Mouse (Mus musculus) cerebellum, postnatal 10 days (tissue): ENCODE results near the gene Strbp.

Experiments used
- DNase-seq, 2 experiments: peaks; one replicate each; pipeline ENCODE4 v3.0.0; 2021; ENCODE audit warnings: mixed read lengths in 2 of 2

Gene Strbp

DNA sequence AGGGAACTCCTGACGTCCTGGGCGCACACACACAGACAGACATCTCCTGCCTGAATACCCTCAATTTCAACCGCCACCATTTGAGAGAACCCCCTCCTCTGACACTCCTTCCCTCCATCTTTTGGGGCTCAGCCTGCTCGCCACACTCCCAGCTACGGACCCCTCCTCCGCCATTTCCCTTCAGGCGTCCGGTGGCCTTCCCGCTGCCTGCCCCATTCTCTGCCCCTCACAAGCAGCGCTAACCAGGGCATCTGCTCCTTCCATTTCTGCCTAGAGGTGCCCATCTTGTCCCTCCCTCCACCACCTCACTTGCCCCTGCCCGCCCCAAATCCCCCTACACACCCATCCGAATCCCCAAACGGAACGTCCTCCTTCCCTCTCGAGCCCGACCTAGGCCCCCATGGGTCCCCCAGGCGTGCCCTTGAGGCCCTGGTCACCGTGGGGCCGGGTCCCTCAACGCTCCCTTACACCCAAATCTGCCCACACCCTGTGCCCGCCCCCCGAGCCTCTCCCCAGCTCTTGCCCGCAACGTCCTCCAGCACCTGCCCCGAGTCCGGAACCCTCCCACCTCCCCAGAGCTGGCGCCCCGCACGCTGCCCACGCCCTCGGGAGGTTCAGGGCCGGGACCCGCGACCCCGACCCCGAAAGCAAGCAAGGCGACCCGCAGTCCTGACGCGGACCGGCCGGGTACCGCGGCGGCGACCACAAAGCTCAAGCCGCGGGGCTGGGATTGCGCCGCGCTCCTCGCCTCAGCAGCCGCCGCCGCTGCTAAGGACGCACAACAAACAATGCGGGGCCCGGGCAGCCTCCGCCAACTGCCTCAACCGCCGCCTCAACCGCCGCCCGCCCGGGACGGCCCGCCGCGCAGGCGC, 1.1 kb downstream of the Strbp start:
- DNase-seq, result peak; percentile 55 to 75

GRCm38 (mm10) chr2:37689064-37689615, 14.5 kb downstream of the Strbp start:
- DNase-seq, result no peak

DNA sequence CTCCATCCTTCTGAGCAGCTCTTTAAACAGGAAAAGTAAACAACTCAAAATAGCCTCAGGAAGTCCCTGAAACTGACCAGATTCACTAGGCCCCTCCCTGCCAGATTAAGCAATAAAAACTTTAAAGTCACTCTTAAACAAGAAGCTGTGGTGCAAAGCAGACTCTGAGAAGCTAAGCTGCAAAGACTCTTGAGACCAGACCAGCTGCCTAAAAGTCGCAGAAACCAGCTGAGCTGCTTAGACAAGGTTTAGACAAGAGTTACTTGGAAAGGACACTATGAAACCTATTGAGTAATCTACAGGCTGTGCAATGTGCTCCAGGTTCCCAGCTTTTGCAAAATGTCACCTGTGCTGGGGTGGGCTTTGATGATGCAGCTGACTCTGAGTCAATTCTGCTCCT, 16.6 kb downstream of the Strbp start:
- no peak for DNase-seq

- DNase-seq, result no peak
Observed at GRCm38 (mm10) chr2:37684864-37685263, 18.8 kb downstream of the Strbp start.

DNA sequence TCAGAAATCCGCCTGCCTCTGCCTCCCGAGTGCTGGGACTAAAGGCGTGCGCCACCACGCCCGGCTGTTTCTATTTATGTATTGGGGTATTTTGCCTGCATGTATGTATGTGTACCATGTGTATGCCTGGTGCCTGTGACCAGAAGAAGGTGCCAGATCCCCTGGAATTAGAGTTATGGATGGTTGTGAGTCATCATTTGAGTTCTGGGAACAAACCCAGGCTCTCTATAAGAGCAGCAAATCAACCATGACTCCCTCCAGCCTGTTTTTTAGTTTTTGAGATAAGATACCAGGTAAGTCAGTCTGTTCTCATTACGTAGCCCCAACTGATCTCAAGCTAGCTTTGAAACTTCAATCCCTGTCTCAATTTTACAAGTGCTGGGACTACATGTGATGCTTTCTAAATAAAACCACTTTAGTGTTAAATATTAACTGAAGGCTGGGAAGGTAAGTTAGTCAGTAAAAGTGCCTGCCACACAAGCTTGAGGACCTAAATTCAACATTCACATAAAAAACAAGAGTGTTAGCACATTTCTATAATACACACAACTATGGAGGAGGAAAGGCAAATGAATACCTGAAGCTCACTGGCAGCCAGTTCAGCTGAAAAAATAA, 21.4 kb downstream of the Strbp start:
- DNase-seq, result peak in 1 of 2 experiments; percentile 17

DNA sequence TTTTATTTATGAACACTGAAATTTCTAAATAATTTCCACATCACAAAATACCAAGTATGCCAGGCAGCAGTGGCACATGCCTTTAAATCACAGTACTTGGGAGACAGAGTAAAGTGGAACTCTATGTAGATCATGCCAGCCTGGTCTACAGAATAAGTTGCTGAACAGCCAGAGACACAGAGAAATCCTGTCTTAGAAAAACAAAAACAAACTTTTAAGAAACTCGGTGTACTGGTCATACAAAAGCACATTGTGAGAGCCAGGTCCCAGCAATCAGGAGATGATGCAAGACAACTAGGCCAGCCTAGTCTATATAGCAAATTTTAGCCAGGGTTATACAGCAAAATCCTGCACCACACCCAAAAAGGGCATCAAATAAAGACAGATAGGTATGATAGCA, 52.6 kb downstream of the Strbp start:
- DNase-seq, result no peak

DNA sequence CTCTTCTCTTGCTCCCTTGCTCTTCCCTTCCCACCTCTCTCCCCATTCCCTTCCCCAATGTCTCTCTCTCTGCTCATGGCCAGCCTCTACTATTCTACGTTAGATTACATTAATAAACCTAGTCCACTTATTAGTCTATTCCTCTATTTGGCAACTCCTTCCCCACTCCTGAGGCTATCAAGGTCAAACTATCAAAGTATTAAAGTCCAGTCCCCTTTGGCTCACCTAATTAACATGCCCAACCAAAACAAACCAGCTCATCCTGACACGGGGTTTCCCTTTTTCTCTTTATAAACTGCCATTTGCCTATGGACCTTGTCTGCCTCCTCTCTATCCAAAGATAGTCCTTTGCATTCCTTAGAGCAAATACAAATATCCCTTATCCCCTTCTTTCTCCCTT, 54.1 kb downstream of the Strbp start:
- no peak for DNase-seq

GRCm38 (mm10) chr2:37648966-37649365, 54.7 kb downstream of the Strbp start:
- DNase-seq, result no peak

- no peak for DNase-seq
Observed at GRCm38 (mm10) chr2:37623343-37623742, 80.3 kb downstream of the Strbp start.

DNA sequence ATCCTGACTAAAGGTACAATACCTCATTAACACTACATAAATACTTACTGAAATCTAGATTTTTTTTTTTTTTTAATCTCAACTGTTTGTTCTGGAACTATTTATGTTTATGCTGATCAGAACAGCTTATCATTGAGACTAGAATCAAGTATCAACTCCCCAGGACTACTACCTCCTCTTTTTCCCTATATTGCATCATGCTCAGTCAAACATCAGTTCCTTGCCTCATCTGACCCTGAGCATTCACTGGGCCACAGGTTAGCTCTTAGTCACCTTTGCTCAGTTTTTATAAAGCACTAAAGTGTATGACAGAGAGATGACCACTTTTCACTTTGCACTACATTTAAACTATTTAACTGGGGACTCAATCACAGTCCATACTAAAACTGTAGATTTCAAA, 115.7 kb downstream of the Strbp start:
- DNase-seq, result no peak

GRCm38 (mm10) chr2:37578185-37578584, 125.5 kb downstream of the Strbp start:
- DNase-seq, result no peak

- DNase-seq, result peak; percentile 51 to 53
Observed at GRCm38 (mm10) chr2:37576661-37577060, 127.0 kb downstream of the Strbp start.

DNA sequence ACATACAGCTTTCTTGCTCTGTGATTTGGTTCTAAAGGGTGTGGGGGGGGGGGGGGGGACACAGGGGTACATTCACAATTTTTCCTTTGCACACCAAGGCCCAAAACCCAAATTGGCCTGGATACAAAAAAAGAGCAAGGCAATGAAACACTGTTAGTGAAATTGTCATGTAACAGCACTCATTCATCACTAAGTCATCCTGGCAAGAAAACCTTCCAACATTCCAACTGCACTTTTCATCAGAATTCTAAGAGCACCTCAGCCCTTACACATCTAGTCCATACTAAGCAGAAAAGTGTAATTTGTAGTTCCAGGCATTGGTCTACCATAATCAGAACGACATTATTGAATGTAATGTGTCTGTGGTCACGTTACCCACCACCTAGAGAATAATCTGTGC, 131.5 kb downstream of the Strbp start:
- DNase-seq, result no peak

DNA sequence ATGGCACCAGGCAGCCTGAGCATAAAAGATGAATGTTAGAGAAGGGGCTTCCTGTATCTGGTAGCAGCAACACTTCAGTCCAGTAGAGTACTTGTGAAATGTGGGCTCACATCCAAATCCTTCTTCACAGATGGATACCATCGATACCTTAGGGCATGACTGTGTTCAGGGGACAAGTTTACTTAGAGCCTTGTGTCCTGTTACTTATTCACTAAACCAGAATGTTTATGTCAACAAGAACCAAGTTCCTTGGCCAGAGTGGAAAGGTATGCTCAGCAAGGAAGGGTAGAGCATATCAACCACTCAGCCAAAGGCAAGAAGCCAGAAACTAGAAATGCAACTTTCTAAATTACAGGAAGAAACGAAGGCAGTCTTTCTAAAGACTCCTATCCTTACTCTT, 133.0 kb downstream of the Strbp start:
- DNase-seq, result no peak

DNA sequence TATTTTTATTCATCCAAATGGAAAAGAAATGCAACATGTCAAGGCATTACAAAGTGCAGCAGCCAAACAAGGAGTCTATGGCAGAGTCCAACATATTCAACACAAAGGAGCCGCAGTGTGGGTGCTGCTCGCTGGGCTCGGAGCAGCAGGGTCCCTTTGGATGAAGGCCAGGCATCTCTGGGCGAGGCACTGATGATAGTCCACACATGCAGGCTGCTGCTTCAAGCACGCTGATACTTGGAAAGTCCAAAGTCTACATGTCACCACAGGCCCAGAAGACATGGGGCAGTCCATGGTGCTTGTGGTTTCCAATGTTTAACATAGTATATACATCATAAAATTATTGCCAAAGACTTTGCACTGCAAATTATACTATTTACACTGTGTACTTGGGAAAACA, 133.8 kb downstream of the Strbp start:
- peak; percentile 45 to 62 for DNase-seq

- no peak for DNase-seq
Observed at GRCm38 (mm10) chr2:37566035-37566434, 137.6 kb downstream of the Strbp start.

DNA sequence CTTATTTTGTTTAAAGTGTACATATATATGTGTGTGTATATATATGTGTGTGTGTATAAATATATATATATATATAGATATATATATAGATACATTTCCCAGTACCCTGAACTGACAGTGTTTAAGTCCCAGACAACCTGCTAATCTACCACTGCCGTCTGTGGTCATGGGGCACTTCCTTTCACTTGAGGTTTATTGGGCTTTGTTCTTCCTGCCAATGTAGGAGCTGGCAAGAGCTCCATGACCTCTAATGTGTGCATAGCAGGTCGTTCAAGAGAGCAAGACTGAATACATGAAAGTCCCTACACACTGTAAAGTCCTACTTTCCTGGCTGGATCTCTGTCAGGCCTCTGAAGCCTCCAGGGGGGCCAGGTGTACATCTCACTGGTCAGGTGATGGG, 138.1 kb downstream of the Strbp start:
- no peak for DNase-seq

- no peak for DNase-seq
Observed at GRCm38 (mm10) chr2:37556366-37556765, 147.3 kb downstream of the Strbp start.

GRCm38 (mm10) chr2:37549346-37550012, 154.2 kb downstream of the Strbp start:
- no peak for DNase-seq

- no peak for DNase-seq
Observed at GRCm38 (mm10) chr2:37531639-37532038, 172.0 kb downstream of the Strbp start.

DNA sequence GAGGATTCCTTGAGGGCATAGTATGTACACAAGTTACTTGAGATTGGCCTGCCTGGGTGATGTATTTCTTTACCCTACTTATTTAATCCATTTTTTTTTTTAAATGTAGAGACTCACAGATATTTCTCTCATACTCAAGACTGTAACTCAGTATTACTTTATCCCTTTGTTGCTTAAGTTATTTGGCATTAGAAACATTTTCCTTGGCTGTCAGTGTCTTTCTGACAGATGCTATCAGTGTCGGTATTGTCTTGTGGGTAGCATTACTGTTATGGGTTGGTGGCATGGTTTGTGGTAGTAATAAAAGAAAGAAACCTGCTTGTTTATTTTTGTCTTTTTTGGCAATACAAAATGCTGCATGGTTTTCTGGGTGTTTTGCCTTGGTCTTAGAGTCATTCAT, 172.9 kb downstream of the Strbp start:
- DNase-seq, result no peak

DNA sequence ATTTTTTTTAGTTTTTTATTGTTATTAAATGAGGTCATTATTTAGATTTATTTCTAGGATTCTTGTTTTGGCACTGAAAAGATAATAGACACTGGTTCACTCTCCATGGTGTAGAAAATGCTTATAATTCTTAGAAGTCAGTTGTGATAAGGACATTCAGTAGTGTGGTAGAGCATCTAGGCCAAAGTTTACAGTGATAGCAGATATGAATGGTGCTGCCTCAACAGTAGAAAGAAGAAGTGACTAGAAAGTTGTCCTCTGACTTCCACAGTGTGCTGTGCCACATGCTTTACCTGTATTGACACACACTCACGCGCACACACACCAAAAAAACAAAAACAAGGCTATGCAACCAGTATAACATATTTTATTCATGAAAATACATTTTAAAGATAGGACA, 174.3 kb downstream of the Strbp start:
- no peak for DNase-seq

DNA sequence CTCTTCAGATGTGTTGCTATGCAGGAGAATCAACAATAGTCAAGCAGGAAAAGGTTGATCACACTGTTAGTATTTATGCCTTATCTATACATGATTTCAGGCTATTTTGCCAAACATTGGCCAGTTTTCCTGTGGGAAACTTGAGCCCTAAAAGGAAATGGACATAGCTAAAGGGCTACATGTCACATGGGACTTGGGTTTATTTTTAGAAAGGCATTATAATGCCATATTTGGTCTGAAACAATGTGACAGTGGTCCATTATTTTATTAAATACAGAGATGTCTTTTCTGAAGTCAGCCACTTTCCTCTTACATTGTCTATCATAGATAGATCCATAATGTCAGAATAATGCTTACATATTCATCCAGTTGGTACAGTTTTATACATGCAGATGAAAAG, 176.1 kb downstream of the Strbp start:
- DNase-seq, result no peak

DNA sequence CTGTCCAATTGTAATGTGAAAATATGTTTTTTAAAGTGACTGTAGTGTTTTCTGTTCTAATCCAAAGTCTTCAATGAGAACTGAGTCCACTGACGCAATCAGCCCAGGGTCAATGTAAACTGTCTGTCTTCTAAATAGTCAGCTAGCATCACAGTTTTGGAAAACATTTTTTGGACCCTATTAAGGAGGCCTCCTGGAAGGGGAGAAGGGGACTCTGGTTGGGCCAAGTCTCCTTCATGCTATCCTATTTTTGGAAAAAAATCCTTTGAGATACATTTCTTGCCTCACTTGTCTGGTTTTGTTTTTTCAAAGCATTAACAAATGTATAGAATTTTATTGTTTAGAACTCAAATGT, 184.4 kb downstream of the Strbp start:
- DNase-seq, result no peak
